Mouse (Mus musculus) NIH3T3 (cell line): ENCODE measurements at regions not wholly inside any gene's neighbourhood (a gene's known extent, or its start where the extent isn't known, plus 50 kb on each side); places are given as distances from the start of the nearest gene placed in this dataset.

ENCODE experiments used
- DNase-seq: peaks from one replicate; pipeline ENCODE4 v3.0.0-alpha.2; 2012; ENCODE audit warnings: low read depth

DNA sequence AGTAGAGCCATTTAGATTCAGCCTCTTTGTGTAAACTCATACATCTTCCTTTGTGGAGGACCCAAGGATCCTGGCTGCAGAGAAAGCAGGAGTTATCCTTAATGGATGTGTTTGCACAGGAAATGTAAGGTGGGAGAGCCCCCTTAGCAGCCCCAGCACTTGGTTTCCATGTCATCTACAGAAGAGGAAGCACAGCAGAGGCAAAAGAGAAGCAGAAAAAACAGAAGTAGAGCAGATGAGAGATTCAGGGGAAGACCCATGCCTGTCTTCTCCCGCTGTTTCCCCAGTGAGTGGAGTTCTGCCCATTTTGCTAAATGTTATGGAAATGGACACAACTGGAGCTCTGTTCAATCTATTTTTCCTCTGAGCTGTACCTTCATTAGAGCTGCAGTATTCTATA, 57.8 kb upstream of the Dgkh start:
- no peak for DNase-seq

DNA sequence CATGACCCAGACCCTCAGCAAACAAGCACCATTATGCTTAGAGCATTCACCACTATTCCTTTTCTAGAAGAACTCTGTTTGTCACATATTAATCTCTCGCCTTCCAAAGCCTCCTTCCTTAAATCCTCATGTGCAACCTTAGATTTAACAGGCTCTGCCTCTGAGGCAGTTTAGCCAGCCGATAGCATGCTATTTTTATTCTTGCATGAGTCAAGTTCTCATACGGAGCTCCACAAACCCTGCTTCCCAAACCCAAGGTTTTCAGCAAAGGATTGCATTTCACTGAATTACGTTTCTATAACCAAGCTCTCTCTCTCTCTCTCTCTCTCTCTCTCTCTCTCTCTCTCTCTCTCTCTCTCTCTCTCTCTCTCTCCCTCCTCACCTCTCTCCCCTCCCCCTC, 52.1 kb upstream of the Vwa8 start:
- peak; percentile 7 for DNase-seq

DNA sequence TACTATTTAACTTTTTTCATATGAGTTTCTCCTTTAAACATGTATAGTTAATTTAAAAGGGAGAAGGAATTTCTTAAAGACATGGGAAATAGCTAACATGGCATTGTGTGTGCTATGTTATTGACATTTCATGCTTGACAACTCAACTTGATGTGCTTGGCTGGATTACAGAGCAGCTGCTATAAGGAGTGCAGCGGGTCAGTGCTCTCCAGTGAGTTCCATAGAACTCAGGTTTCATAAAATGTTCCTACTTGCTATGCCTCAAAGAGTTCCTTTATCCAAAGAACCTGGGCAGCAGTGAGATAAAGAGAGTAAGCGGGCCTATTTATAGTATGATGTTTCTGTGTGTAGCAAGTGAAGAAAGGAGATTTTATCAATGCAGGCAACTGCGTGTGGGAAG, 50.4 kb upstream of the Vwa8 start:
- DNase-seq = no peak
